Mouse (Mus musculus) liver, embryonic 15.5 days (tissue): ENCODE measurements around the gene Stk11. TPM values are rescaled to one million over a fixed set of nuclear protein-coding genes. Genes with fewer than 3 reads are reported as not detected.
A peak's percentile ranks its signal among the peaks of the same experiment; 100 is the strongest.

ENCODE experiments used
- ATAC-seq: fragments of 200-750 bp; cut with Nextera tagmentation; 2 replicates; pipeline ENCODE4 v1.8.0; 2017; ENCODE audit warnings: moderate number of reproducible peaks, mild to moderate bottlenecking, moderate library complexity; ENCODE audit not compliant: insufficient read depth
- H3K27ac ChIP-seq: fragments of 300-500 bp; sonication (generic); replicated peaks from 2 replicates; pipeline ENCODE4 v1.5.1; 2015; ENCODE audit warnings: mild to moderate bottlenecking, inconsistent platforms
- H3K27me3 ChIP-seq: fragments of 300-500 bp; sonication (generic); 2 replicates; pipeline ENCODE4 v1.6.1; 2015; ENCODE audit warnings: mild to moderate bottlenecking, inconsistent platforms
- H3K36me3 ChIP-seq: fragments of 300-500 bp; sonication (generic); replicated peaks from 2 replicates; pipeline ENCODE4 v1.6.1; 2015; ENCODE audit warnings: moderate library complexity, mild to moderate bottlenecking, inconsistent platforms
- H3K4me1 ChIP-seq: fragments of 300-500 bp; sonication (generic); replicated peaks from 2 replicates; pipeline ENCODE4 v1.6.1; 2015; ENCODE audit warnings: inconsistent platforms
- H3K4me2 ChIP-seq: fragments of 300-500 bp; sonication (generic); 2 replicates; pipeline ENCODE4 v1.6.1; 2015; ENCODE audit warnings: moderate library complexity, mild to moderate bottlenecking, inconsistent platforms
- H3K4me3 ChIP-seq: fragments of 300-500 bp; sonication (generic); replicated peaks from 2 replicates; pipeline ENCODE4 v1.5.1; 2015; ENCODE audit warnings: mild to moderate bottlenecking, inconsistent platforms
- H3K9ac ChIP-seq: fragments of 300-500 bp; sonication (generic); 2 replicates; pipeline ENCODE4 v1.6.1; 2015; ENCODE audit warnings: moderate library complexity, mild to moderate bottlenecking, inconsistent platforms
- H3K9me3 ChIP-seq: fragments of 300-500 bp; sonication (generic); replicated peaks from 2 replicates; pipeline ENCODE4 v1.6.1; 2016; ENCODE audit warnings: inconsistent platforms
- WGBS: fragments of 180-500 bp; shearing (Covaris S2); methylation state at CpG from one replicate; pipeline ENCODE4 v1.1.7; 2015; ENCODE audit warnings: mixed read lengths; ENCODE audit not compliant: insufficient replicate concordance; 5-methylcytosine and 5-hydroxymethylcytosine counted together
- polyA plus RNA-seq: library from polyadenylated mRNA; unstranded; fragments of >200 nt; fragmentation: Nextera tagmentation; extraction: Ambion mirVana; gene quantifications from 2 replicates; pipeline ENCODE4 v1.2.1, GENCODE M21; 2015

Stk11 gene
- polyA plus RNA-seq, 1 experiment from 2014 or later = 16.4 TPM

- H3K27me3 ChIP-seq = peaks cover 20% of the 10 kb centered on the region
- no peak overlapping the region for H3K27ac ChIP-seq
- 42% methylated on average over 55 of the region's 55 CpGs for WGBS
- H3K4me3 ChIP-seq = no peak overlapping the region
- H3K36me3 ChIP-seq = peaks cover 63% of the 10 kb centered on the region
- H3K9me3 ChIP-seq = no peaks in the 10 kb centered on the region
- peaks cover 74% of the 10 kb centered on the region for H3K4me1 ChIP-seq
- no peak for ATAC-seq
- peak overlapping the region; percentile 3; the same call in 1 of the 2 replicates for H3K4me2 ChIP-seq
- H3K9ac ChIP-seq = no peak overlapping the region
Measured at GRCm38 (mm10) chr10:80131316-80131951, 15.8 kb downstream of the Stk11 start.

- H3K9ac ChIP-seq = no peak overlapping the region
- peak overlapping the region; percentile 3; the same call in 1 of the 2 replicates for H3K4me2 ChIP-seq
- peaks cover 25% of the 10 kb centered on the region for H3K27me3 ChIP-seq
- WGBS = 72% methylated on average over 27 of the region's 27 CpGs
- no peak overlapping the region for H3K4me3 ChIP-seq
- no peak overlapping the region for H3K27ac ChIP-seq
- peaks cover 58% of the 10 kb centered on the region for H3K36me3 ChIP-seq
- no peaks in the 10 kb centered on the region for H3K9me3 ChIP-seq
- peaks cover 74% of the 10 kb centered on the region for H3K4me1 ChIP-seq
- ATAC-seq = no peak
Measured at GRCm38 (mm10) chr10:80131952-80132350, 16.3 kb downstream of the Stk11 start.

- Histone ChIP-seq H3K27ac (no peak overlapping the region), H3K4me1 (peaks cover 74% of the 10 kb centered on the region), H3K9me3 (no peaks in the 10 kb centered on the region), H3K27me3 (peaks cover 39% of the 10 kb centered on the region), H3K9ac (no peak overlapping the region), H3K36me3 (peaks cover 44% of the 10 kb centered on the region), H3K4me3 (no peak overlapping the region), H3K4me2 (no peak overlapping the region)
- ATAC-seq = no peak
- 63% methylated on average over 8 of the region's 8 CpGs for WGBS
Measured at GRCm38 (mm10) chr10:80133226-80133849, 17.7 kb downstream of the Stk11 start.

GRCm38 (mm10) chr10:80134421-80134820, 18.8 kb downstream of the Stk11 start:
- whole genome bisulfite sequencing = 85% methylated on average over 9 of the region's 9 CpGs
- Histone ChIP-seq H3K9me3 (no peaks in the 10 kb centered on the region), H3K4me1 (peaks cover 76% of the 10 kb centered on the region)

GRCm38 (mm10) chr10:80135161-80135560, 19.6 kb downstream of the Stk11 start:
- no peak overlapping the region for H3K27ac ChIP-seq
- peaks cover 57% of the 10 kb centered on the region for H3K27me3 ChIP-seq
- ATAC-seq = no peak
- H3K4me2 ChIP-seq = no peak overlapping the region
- WGBS = 78% methylated on average over 10 of the region's 10 CpGs
- no peak overlapping the region for H3K4me3 ChIP-seq
- H3K4me1 ChIP-seq = peaks cover 76% of the 10 kb centered on the region
- no peaks in the 10 kb centered on the region for H3K9me3 ChIP-seq
- no peak overlapping the region for H3K9ac ChIP-seq
- peaks cover 26% of the 10 kb centered on the region for H3K36me3 ChIP-seq

More at GRCm38 (mm10) chr10:80134421-80134820, 18.8 kb downstream of the Stk11 start:
- Histone ChIP-seq H3K27ac (no peak overlapping the region), H3K4me3 (no peak overlapping the region), H3K27me3 (peaks cover 50% of the 10 kb centered on the region), H3K9ac (no peak overlapping the region), H3K4me2 (no peak overlapping the region), H3K36me3 (peaks cover 34% of the 10 kb centered on the region)
- no peak for ATAC-seq

- H3K9ac ChIP-seq = no peak overlapping the region
- H3K27me3 ChIP-seq = peaks cover 62% of the 10 kb centered on the region
- H3K4me3 ChIP-seq = no peak overlapping the region
- H3K9me3 ChIP-seq = no peaks in the 10 kb centered on the region
- H3K27ac ChIP-seq = no peak overlapping the region
- peaks cover 77% of the 10 kb centered on the region for H3K4me1 ChIP-seq
- ATAC-seq = no peak
- H3K36me3 ChIP-seq = peaks cover 21% of the 10 kb centered on the region
- no peak overlapping the region for H3K4me2 ChIP-seq
- WGBS = 70% methylated on average over 1 of the region's 1 CpGs
Measured at GRCm38 (mm10) chr10:80135641-80136040, 20.0 kb downstream of the Stk11 start.

GRCm38 (mm10) chr10:80136179-80136951, 20.8 kb downstream of the Stk11 start:
- Histone ChIP-seq H3K9ac (no peak overlapping the region), H3K9me3 (no peaks in the 10 kb centered on the region), H3K4me3 (peak overlapping the region; percentile 62), H3K27me3 (peaks cover 63% of the 10 kb centered on the region), H3K4me2 (peak overlapping the region; percentile 96), H3K4me1 (peaks cover 77% of the 10 kb centered on the region), H3K36me3 (peaks cover 14% of the 10 kb centered on the region), H3K27ac (no peak overlapping the region)
- 25% methylated on average over 49 of the region's 49 CpGs for WGBS
- ATAC-seq = no peak

GRCm38 (mm10) chr10:80136952-80137625, 21.5 kb downstream of the Stk11 start:
- ATAC-seq = no peak
- Histone ChIP-seq H3K27me3 (peaks cover 63% of the 10 kb centered on the region), H3K4me3 (peak overlapping the region; percentile 62), H3K4me1 (peaks cover 76% of the 10 kb centered on the region), H3K4me2 (peak overlapping the region; percentile 96), H3K9me3 (no peaks in the 10 kb centered on the region), H3K9ac (0 out of 2 replicates have a peak overlapping the region, but pooled peaks have one; percentile 11), H3K27ac (no peak overlapping the region), H3K36me3 (peaks cover 7% of the 10 kb centered on the region)
- 2% methylated on average over 29 of the region's 29 CpGs for WGBS

GRCm38 (mm10) chr10:80137626-80138552, 22.3 kb downstream of the Stk11 start:
- H3K27me3 ChIP-seq = peaks cover 63% of the 10 kb centered on the region
- WGBS = 9% methylated on average over 33 of the region's 33 CpGs
- peak overlapping the region; percentile 51; the same call in 1 of the 2 replicates for H3K9ac ChIP-seq
- H3K4me1 ChIP-seq = peaks cover 76% of the 10 kb centered on the region
- H3K9me3 ChIP-seq = no peaks in the 10 kb centered on the region
- H3K27ac ChIP-seq = no peak overlapping the region
- ATAC-seq = no peak
- peak overlapping the region; percentile 96 for H3K4me2 ChIP-seq
- H3K4me3 ChIP-seq = peak overlapping the region; percentile 62
- no peaks in the 10 kb centered on the region for H3K36me3 ChIP-seq
